ENCODE assay signal across 31 mouse cellular contexts in genomic region chr9:31239551-31239950, GRCm38 (mm10).
"Had no signal": no experiment of that assay in that cellular context is flagged by ENCODE, and none has a peak within 500 bp of the region (broad histone marks: within the 10 kb centered on the region; RNA-seq: fewer than 3 reads in every experiment).

No protein-coding gene starts in this region.

- DNase-seq: left cerebral cortex, postnatal 4 days; liver; liver, embryonic 13.5 days; liver, postnatal 0 days; lung, adult 18-20 months; lung, adult 2 months; lung, embryonic 14.5 days; lung, postnatal 10 days; lung, postnatal 14 days; lung, postnatal 36 days; lung, postnatal 4 days had no signal

- H3K27me3 ChIP-seq: limb, embryonic 12.5 days; limb, embryonic 13.5 days; limb, embryonic 15.5 days; liver, embryonic 13.5 days; liver, embryonic 15.5 days; lung, embryonic 15.5 days; midbrain, embryonic 12.5 days; midbrain, embryonic 13.5 days; midbrain, embryonic 15.5 days; neural tube, embryonic 12.5 days had no signal

- H3K4me3 ChIP-seq: left cerebral cortex, adult 2 months; limb, embryonic 10.5 days; limb, embryonic 12.5 days; limb, embryonic 13.5 days; limb, embryonic 15.5 days; liver, embryonic 12.5 days; liver, embryonic 13.5 days; liver, embryonic 15.5 days; lung, embryonic 15.5 days; megakaryocyte, embryonic 14.5 days; midbrain, embryonic 10.5 days; midbrain, embryonic 12.5 days; midbrain, embryonic 13.5 days; midbrain, embryonic 15.5 days; myocyte; neural tube, embryonic 12.5 days had no signal

- H3K4me2 ChIP-seq: limb, embryonic 12.5 days; limb, embryonic 13.5 days; limb, embryonic 15.5 days; liver, embryonic 11.5 days; liver, embryonic 12.5 days; liver, embryonic 13.5 days; liver, embryonic 15.5 days; lung, embryonic 14.5 days; lung, embryonic 15.5 days; midbrain, embryonic 12.5 days; midbrain, embryonic 13.5 days; midbrain, embryonic 15.5 days; neural tube, embryonic 12.5 days had no signal

- H3K9me3 ChIP-seq: limb, embryonic 10.5 days; limb, embryonic 12.5 days; limb, embryonic 13.5 days; limb, embryonic 15.5 days; liver, embryonic 12.5 days; liver, embryonic 13.5 days; liver, embryonic 15.5 days; lung, embryonic 15.5 days; midbrain, embryonic 10.5 days; midbrain, embryonic 12.5 days; midbrain, embryonic 13.5 days; midbrain, embryonic 15.5 days; neural tube, embryonic 12.5 days had no signal

- H3K4me1 ChIP-seq: limb, embryonic 10.5 days; limb, embryonic 12.5 days; limb, embryonic 15.5 days; midbrain, embryonic 10.5 days; midbrain, embryonic 12.5 days; midbrain, embryonic 13.5 days had no signal

- ATAC-seq: liver, embryonic 12.5 days; liver, postnatal 0 days; lung, postnatal 0 days; midbrain, embryonic 13.5 days; midbrain, embryonic 15.5 days; midbrain, embryonic 16.5 days had no signal

- H3K36me3 ChIP-seq: limb, embryonic 10.5 days; limb, embryonic 12.5 days; limb, embryonic 13.5 days; limb, embryonic 15.5 days; liver, embryonic 12.5 days; liver, embryonic 13.5 days; liver, embryonic 15.5 days; lung, embryonic 15.5 days; midbrain, embryonic 10.5 days; midbrain, embryonic 12.5 days; midbrain, embryonic 13.5 days; midbrain, embryonic 15.5 days; neural tube, embryonic 12.5 days had no signal

- H3K27ac ChIP-seq: left cerebral cortex, adult 2 months; limb, embryonic 10.5 days; limb, embryonic 12.5 days; limb, embryonic 13.5 days; limb, embryonic 15.5 days; liver, embryonic 12.5 days; liver, embryonic 13.5 days; liver, embryonic 14.5 days; liver, embryonic 15.5 days; lung, embryonic 15.5 days; macrophage; midbrain, embryonic 10.5 days; midbrain, embryonic 12.5 days; midbrain, embryonic 13.5 days; midbrain, embryonic 15.5 days; neural tube, embryonic 12.5 days had no signal

- H3K9ac ChIP-seq: limb, embryonic 12.5 days; limb, embryonic 13.5 days; limb, embryonic 15.5 days; liver, embryonic 12.5 days; liver, embryonic 13.5 days; liver, embryonic 14.5 days; liver, embryonic 15.5 days; liver, postnatal 0 days; lung, embryonic 14.5 days; lung, embryonic 15.5 days; midbrain, embryonic 12.5 days; midbrain, embryonic 13.5 days; midbrain, embryonic 15.5 days; neural tube, embryonic 12.5 days had no signal
